Mouse (Mus musculus) stomach, postnatal 0 days (tissue): ENCODE results near the gene Fam117b. TPM values are rescaled to one million over a fixed set of nuclear protein-coding genes. Genes with fewer than 3 reads are reported as not detected.

Experiments
- ATAC-seq: fragments of 200-750 bp; cut with Nextera tagmentation; 2 replicates; pipeline ENCODE4 v1.8.0; 2017; ENCODE audit not compliant: low FRiP score, low TSS enrichment
- DNase-seq: peaks from one replicate; pipeline ENCODE4 v3.0.0-alpha.2; 2016; ENCODE audit warnings: low spot score
- H3K27ac ChIP-seq: fragments of 300-500 bp; sonication (generic); replicated peaks from 2 replicates; pipeline ENCODE4 v1.5.1; 2014; ENCODE audit warnings: mild to moderate bottlenecking, control low read depth
- H3K27me3 ChIP-seq: fragments of 300-500 bp; sonication (generic); 2 replicates; pipeline ENCODE4 v1.6.1; 2014; ENCODE audit warnings: low read length; ENCODE audit not compliant: control insufficient read depth, insufficient read depth
- H3K36me3 ChIP-seq: fragments of 300-500 bp; sonication (generic); 2 replicates; pipeline ENCODE4 v1.6.1; 2014; ENCODE audit warnings: low read length, mixed read lengths; ENCODE audit not compliant: control insufficient read depth, insufficient read depth
- H3K4me1 ChIP-seq: fragments of 300-500 bp; sonication (generic); replicated peaks from 2 replicates; pipeline ENCODE4 v1.6.1; 2014; ENCODE audit warnings: antibody characterized with exemption; ENCODE audit not compliant: control insufficient read depth, insufficient read depth
- H3K4me2 ChIP-seq: fragments of 300-500 bp; sonication (generic); replicated peaks from 2 replicates; pipeline ENCODE4 v1.6.1; 2014; ENCODE audit warnings: low read depth, mild to moderate bottlenecking, control low read depth, moderate library complexity
- H3K4me3 ChIP-seq: fragments of 300-500 bp; sonication (generic); 2 replicates; pipeline ENCODE4 v1.5.1; 2014; ENCODE audit warnings: low read depth, low read length, control low read depth
- H3K9ac ChIP-seq: fragments of 300-500 bp; sonication (generic); 2 replicates; pipeline ENCODE4 v1.6.1; 2014; ENCODE audit warnings: mild to moderate bottlenecking, low read length, control low read depth, mixed read lengths
- H3K9me3 ChIP-seq: fragments of 300-500 bp; sonication (generic); 2 replicates; pipeline ENCODE4 v1.6.1; 2016; ENCODE audit warnings: low read length; ENCODE audit not compliant: control insufficient read depth
- CTCF ChIP-seq: IDR thresholded peaks from 2 replicates; pipeline ENCODE4 v1.5.1; 2016; ENCODE audit warnings: antibody characterized with exemption, low read depth, mild to moderate bottlenecking, moderate library complexity
- EP300 ChIP-seq: optimal IDR thresholded peaks from 2 replicates; pipeline ENCODE3; 2016; ENCODE audit warnings: antibody characterized with exemption
- WGBS: fragments of 180-500 bp; shearing (Covaris S2); extraction: QIAGEN DNeasy Blood & Tissue Kit; methylation state at CpG from one replicate; pipeline ENCODE4 v1.1.7; 2014; 5-methylcytosine and 5-hydroxymethylcytosine counted together
- polyA plus RNA-seq: library from polyadenylated mRNA; unstranded; fragments of >200 nt; fragmentation: Nextera tagmentation; extraction: Ambion mirVana; gene quantifications from 2 replicates; pipeline ENCODE4 v1.2.1, GENCODE M21; 2015

The Fam117b gene
- polyA plus RNA-seq, 1 experiment from 2014 or later = 4.3 TPM

GRCm38 (mm10) chr1:59899679-59900078 is 13.1 kb upstream of the Fam117b start:
- WGBS = 75% methylated on average over 2 of the region's 2 CpGs
- Histone ChIP-seq H3K4me2 (no peak overlapping the region), H3K4me1 (no peaks in the 10 kb centered on the region), H3K36me3 (no peaks in the 10 kb centered on the region), H3K9me3 (no peaks in the 10 kb centered on the region), H3K9ac (no peak overlapping the region), H3K27ac (no peak overlapping the region), H3K27me3 (no peaks in the 10 kb centered on the region), H3K4me3 (no peak overlapping the region)
- ATAC-seq (no peak), DNase-seq (no peak)
- TF ChIP-seq EP300 (no peak), CTCF (no peak)

GRCm38 (mm10) chr1:59901082-59901876 is 11.5 kb upstream of the Fam117b start:
- H3K27ac ChIP-seq = no peak overlapping the region
- 89% methylated on average over 5 of the region's 5 CpGs for WGBS
- no peaks in the 10 kb centered on the region for H3K9me3 ChIP-seq
- no peaks in the 10 kb centered on the region for H3K27me3 ChIP-seq
- H3K4me1 ChIP-seq = no peaks in the 10 kb centered on the region
- no peak for TF ChIP-seq CTCF
- no peak for TF ChIP-seq EP300
- no peak overlapping the region for H3K4me3 ChIP-seq
- DNase-seq = no peak
- H3K4me2 ChIP-seq = no peak overlapping the region
- H3K9ac ChIP-seq = no peak overlapping the region
- no peaks in the 10 kb centered on the region for H3K36me3 ChIP-seq
- no peak for ATAC-seq

GRCm38 (mm10) chr1:59902634-59903033 is 10.2 kb upstream of the Fam117b start:
- Histone ChIP-seq H3K27ac (no peak overlapping the region), H3K27me3 (no peaks in the 10 kb centered on the region), H3K9ac (no peak overlapping the region), H3K4me3 (no peak overlapping the region), H3K36me3 (no peaks in the 10 kb centered on the region), H3K4me1 (no peaks in the 10 kb centered on the region), H3K9me3 (no peaks in the 10 kb centered on the region), H3K4me2 (no peak overlapping the region)
- 12% methylated on average over 3 of the region's 3 CpGs for WGBS
- no peak for DNase-seq
- no peak; the same call in 1 of the 2 replicates for ATAC-seq
- TF ChIP-seq EP300 = no peak
- no peak for TF ChIP-seq CTCF

GRCm38 (mm10) chr1:59904630-59905295 is 8.0 kb upstream of the Fam117b start:
- Histone ChIP-seq H3K27me3 (no peaks in the 10 kb centered on the region), H3K9ac (no peak overlapping the region), H3K36me3 (no peaks in the 10 kb centered on the region), H3K4me3 (no peak overlapping the region), H3K4me1 (no peaks in the 10 kb centered on the region), H3K9me3 (no peaks in the 10 kb centered on the region), H3K27ac (no peak overlapping the region), H3K4me2 (no peak overlapping the region)
- 92% methylated on average over 6 of the region's 6 CpGs for WGBS
- ATAC-seq = no peak
- TF ChIP-seq CTCF = no peak
- no peak for DNase-seq

- Histone ChIP-seq H3K4me3 (no peak overlapping the region), H3K4me1 (no peaks in the 10 kb centered on the region), H3K9me3 (no peaks in the 10 kb centered on the region), H3K4me2 (no peak overlapping the region), H3K27ac (no peak overlapping the region), H3K9ac (no peak overlapping the region), H3K36me3 (no peaks in the 10 kb centered on the region), H3K27me3 (no peaks in the 10 kb centered on the region)
- DNase-seq = no peak
- no peak for ATAC-seq
- 49% methylated on average over 2 of the region's 2 CpGs for whole genome bisulfite sequencing
- no peak for TF ChIP-seq CTCF
Measured at GRCm38 (mm10) chr1:59905916-59906315, 6.9 kb upstream of the Fam117b start.

GRCm38 (mm10) chr1:59906819-59907521 is 5.8 kb upstream of the Fam117b start:
- Histone ChIP-seq H3K4me2 (no peak overlapping the region), H3K9me3 (no peaks in the 10 kb centered on the region), H3K36me3 (no peaks in the 10 kb centered on the region), H3K9ac (no peak overlapping the region), H3K4me3 (no peak overlapping the region), H3K4me1 (no peaks in the 10 kb centered on the region), H3K27me3 (no peaks in the 10 kb centered on the region), H3K27ac (no peak overlapping the region)
- ATAC-seq (no peak), DNase-seq (no peak)
- TF ChIP-seq CTCF (no peak), EP300 (no peak)
- 84% methylated on average over 13 of the region's 13 CpGs for WGBS
